Mouse (Mus musculus): Measurements from ENCODE around the gene Slc9a3r1.

Gene Slc9a3r1

DNA sequence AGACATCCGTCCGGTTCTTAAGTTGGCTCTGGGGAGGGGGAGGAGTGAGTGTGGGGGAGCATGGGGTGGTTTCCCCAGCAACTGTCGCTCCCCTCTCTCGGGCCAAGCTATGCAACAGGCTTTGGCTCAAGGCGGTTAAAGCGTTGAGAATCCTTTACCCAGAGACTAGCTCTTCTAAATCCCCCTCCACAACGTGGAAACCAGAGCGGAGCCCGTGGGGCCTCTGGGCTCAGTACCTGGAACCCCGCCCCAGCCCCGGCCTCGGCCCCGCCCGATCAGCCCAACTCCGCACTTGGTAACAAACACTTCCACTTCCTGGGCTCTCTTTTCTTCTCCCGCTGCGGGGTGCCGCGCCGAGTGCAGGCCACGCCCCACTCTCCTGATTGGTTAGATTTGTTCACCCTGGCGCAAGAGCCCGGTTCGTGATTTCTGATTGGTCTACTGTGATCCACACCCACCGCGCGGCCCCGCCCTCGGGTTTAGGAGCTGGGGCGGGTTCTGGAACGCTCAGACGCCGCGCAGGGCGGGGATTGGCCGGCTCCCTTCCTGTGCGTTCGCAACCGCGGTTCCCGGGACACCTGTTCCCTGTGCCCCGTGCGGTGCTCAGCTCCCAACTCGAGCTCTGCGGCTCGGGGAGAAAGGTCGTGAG, at the start of gene Slc9a3r1:
Gene Slc9a3r1 (plus strand): TSS at position 510 of the 649 bp plus-strand sequence.
- peak; percentile 99 for DNase-seq

DNA sequence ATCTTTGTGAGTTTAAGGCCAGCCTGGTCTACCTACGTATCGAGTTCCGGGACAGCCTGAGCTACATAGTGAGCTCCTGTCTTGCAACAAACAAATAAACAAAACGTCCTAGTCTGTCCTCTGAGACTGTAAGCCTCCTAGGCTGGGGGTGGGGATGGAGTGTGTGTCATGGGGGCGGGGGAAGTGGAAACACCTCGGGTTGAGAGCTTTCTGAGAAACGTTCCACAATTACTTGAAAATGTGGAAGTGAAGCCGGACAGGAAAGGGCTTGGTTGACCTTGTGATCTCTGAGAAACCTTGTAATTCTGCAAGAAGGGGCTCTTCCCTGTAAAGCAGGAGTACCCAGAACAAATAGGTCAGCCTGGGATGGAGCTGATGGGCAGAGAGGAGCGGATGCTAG, 43.7 kb upstream of the Slc9a3r1 start:
- DNase-seq, result peak; percentile 9

DNA sequence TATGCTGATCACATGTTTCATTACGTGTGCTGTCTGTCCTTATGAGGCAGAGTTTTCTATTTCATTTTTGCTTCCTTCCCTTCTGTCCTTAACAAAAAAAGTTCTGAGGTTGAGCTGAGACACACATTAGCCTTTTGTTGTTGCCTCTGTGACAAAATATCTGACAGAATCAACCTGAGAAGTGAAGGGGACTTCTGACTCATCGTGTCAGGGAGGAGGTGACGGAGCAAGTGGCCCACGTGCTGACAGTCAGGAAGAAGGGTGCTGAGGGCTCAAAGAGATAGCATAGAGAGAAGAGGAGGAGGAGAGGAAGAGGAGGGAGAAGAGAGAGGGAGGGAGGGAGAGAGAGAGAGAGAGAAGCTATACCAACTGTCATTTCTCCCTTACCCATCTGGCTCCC, 34.7 kb upstream of the Slc9a3r1 start:
- DNase-seq, result no peak

DNA sequence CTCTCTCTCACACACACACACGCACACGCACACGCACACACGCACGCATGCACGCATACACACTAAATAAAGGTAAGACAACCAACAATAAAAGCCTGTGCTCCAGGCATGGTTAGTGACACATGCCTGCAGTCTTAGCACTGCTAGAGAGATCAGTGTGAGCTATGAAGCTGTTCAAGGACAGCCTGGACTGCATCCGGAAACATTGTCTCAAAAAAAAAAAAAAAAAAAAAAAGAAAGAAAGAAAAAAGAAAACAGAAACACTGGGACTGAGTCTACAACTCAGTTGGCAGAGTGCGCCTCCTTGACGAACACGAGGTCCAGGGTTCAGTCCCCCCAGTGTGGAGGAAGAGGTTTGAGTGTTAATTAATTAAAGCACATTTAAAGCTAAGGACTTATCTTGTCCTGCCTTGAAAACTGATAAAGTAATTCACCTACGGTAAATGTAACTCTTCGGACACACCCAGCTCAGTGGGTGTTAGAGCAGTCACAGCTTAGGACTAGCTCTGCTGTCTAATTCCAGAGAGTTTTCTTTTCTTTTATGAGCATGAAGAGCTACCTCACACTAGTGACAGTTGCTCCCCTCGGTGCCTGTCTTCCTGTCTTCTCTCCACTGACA, 33.5 kb upstream of the Slc9a3r1 start:
- DNase-seq, result no peak

DNA sequence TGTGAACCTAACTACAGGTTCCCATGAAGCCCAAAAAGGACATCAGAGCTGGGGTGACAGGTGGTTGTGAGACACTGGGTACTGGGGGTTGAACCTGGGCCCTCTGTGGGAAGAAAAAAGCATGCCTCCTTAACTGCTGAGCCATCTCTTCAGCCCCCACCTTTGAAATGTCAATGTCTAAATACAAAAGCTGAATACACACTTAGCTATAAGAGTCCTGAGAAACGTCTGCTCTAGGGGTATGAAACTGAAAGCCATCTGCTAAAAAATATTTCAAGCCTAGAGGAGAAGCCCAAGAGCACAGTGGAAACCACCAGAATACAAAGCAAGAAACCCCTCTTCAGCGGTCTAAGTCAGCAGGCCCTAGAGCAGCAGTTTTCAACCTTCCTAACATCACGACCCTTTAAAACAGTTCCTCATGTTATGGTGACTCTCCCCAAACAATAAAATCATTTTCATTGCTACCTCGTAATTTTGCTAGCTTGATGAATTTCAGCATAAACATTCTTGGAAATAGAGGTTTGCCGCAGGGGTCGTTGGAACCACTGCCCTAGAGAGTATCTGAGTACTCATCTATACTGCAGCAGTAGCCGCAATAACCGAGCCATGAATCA, 31.3 kb upstream of the Slc9a3r1 start:
- DNase-seq, result no peak

DNA sequence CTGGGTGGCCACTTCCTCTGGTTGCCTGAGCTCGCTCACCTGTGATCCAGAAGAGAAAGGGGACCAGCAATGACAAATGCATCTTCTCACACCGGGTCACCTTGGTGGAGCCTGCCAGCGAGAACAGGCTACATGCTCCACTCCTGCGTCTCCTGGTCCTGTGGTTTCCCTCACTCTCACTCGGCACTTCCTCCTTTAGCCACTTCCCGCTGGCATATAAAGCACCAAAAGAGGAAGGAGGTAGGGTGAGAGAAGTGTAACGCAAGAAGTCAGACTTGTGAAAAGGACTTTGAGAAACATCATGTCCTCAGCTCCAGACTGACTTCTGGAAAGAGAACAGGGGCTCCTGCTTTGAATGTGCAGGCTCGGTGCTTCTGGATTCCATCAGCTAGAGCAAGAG, 29.3 kb upstream of the Slc9a3r1 start, which contains the start of gene Cd300lf:
Gene Cd300lf (minus strand): TSS at position 193 of the 400 bp plus-strand sequence.
- no peak for DNase-seq

- no peak for DNase-seq
These were observed 24.4 kb upstream of the Slc9a3r1 start for GRCm38 (mm10) chr11:115138597-115139262.

DNA sequence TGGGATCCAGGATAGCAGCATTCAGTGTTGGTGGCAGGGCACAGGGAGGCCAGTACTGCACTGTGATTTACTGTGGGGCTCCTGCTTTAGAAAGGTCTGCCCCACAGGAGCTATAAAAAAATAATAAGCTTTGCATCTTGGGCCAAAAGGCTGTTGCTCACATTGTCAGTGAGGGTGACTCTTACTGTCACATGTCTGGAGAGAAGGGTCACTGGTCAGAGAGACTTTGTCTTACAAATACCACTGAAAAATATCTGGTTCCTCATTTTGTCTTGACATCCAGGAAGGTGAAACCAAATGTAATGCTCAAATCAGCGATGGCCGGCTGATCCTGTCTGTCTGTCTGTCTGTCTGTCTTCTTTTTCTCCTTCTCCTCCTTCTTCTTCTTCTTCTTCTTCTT, 21.2 kb upstream of the Slc9a3r1 start:
- no peak for DNase-seq

GRCm38 (mm10) chr11:115147813-115148212, 15.3 kb upstream of the Slc9a3r1 start:
- DNase-seq, result no peak

DNA sequence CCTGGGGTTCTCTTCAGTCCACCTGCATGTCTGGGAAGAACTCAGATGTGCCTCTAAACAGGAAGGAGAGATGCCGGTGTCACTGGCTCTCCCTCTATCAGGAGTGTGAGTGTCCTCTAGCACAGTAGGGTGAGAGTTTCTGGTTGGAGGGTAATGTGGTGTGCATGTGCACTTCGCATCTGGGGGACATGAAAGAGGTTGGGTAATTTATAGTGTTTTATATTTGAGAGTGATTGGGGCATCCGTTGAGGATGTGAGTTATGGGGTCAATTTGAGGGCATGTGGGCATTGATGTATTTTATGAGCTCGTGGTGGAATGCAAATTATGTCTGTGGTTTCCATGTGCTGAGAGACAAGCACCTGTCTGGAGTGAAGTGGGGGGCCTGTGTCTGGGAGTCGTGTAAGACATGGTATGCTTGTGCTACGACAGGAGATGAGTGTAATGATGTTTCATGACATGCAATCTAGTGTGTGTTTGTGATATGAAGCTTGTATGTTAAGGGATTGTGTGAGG, 12.3 kb upstream of the Slc9a3r1 start:
- no peak for DNase-seq

DNA sequence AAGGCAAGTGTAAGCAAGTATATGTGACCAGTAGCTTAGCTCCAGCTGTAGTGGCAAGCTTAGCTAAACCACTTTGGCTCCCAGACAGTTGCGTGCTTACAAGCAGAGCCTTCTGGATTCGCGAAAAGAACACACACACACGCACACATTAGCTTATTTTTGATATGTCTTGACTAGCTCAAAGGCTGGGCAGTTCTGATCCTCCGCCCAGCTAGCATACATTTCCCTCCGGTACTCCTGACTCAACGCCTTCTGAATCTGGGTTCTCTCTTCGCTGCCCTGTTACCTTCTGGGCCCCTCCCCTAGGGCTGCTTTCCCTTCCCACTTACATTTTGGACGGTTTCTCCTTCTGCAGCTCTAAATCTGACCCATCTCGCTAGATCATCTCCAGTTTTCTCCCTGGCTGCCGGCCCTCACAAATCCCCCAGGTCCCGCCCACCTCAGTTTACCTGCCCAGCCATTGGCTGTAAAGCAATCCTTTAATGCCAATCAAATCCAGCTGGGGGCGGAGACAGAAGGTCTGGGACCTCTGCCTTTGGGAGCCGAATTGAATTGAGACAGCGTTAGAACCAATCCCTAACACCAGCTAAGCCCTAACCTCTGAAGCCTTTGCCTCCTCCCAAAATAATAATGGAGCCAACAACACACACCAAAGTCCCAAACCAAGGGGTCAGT, 11.2 kb upstream of the Slc9a3r1 start:
- peak; percentile 83 for DNase-seq

DNA sequence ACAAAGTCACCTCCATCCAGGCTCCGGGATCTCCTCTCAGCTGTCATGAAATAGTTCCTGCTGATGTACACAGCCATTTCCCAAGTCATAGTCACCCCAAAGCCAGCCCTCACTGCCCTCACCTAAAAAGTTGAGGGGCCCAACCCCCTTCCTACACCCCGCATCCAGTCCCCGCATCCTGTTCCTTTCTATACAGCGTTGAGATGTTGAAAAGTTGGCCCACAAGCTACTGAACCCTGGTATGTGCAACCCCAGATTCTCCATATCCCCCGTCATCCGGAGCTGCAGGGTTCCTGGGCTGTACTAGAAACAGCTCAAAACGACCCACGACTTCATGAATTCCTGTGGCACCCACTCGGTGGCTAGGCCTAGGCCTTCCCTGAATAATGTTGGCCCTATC, 10.1 kb upstream of the Slc9a3r1 start:
- no peak for DNase-seq

DNA sequence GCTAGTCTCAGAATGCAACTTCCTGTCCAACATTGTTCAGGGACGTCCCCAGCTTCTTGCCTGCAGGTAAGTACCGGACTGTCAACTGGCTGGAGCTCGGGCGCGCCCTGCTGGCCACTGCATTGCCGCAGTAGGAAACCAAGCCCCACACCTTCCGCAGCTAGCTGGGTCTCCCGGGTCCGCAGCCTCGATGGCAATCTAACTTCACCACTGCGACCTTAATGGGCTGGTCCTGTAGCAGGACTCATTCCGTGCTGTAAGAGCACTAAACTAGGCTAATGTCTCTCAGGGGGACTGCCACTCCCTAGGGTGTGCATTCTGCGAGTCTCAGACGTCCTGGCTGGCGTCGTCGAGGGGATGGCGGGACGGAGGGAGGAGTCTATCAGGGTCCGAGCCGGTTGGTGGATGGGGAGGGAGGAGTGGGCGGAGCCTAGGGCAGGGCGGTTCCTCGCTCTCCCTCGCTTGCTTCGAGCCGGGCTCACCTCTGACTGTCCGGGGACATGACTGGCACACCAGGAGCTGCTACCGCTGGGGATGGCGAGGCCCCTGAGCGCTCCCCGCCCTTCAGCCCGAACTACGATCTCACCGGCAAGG, 9.3 kb upstream of the Slc9a3r1 start:
- DNase-seq, result peak; percentile 82

- DNase-seq, result no peak
These were observed 8.0 kb upstream of the Slc9a3r1 start for GRCm38 (mm10) chr11:115155053-115155634.

GRCm38 (mm10) chr11:115157933-115158719, 5.0 kb upstream of the Slc9a3r1 start:
- DNase-seq, result no peak

DNA sequence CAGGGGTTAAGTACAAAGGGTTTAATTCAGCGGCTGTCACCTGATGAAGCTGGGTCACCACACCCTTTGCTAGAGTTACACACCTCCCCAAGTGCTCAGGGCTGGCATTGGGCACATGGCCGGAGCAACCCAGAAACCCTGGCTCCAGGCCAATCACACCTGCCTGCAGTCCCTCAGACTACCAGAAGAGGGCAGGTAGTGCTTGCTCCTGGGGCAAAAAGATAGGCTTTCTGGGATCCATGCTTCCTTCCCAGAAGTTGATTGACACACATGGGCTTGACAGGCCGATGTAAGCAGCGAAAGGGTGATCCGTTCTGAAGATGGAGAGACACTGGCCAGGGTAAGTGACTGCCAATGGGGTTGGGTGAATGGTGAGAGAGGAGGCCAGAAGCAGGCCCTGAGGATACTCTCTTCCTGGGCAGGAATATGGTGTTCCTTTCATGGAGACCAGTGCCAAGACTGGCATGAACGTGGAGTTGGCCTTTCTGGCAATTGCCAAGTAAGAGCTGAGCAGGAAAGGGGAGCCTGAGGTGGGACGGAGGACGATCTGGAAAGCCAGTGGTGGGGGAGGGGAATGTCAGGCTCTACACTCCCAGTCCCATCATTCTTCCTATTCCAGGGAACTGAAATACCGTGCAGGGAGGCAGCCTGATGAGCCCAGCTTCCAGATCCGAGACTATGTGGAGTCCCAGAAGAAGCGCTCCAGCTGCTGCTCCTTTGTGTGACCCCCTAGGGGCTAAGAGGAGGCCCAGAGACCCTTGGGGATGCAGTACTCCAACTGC, 2.9 kb upstream of the Slc9a3r1 start:
- peak; percentile 87 for DNase-seq

GRCm38 (mm10) chr11:115160883-115161577, 2.1 kb upstream of the Slc9a3r1 start:
- DNase-seq, result peak; percentile 88

DNA sequence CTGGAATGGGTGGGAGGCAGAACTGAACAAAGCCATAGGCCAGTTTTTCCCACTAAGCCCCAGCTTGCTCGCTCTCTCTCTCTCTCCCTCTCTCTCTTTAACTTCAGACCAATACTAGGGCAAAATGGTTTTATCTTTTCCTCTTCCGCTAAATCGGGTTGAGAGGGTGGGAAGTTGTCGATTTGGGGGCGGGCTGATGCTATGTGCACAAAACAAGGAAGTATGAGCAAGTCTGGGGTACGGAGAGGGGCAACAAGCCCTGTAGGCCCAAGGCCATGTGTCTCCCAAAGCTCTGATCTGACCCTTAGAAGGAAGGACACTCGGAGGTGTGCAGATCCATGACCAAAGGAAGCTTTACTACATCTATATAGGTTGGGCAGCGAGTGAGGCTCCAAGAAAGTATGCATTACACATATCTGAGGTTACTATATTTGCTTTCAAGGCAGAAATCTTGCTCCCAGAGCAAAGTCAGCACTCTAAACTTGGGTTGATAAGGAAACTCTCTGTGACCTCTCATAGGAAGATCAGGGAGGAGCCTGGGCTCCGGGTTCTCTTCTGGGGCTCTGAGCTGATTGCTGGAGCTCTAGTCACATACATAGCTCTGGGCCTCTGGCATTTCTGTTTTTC, 1.4 kb upstream of the Slc9a3r1 start:
- DNase-seq, result no peak

DNA sequence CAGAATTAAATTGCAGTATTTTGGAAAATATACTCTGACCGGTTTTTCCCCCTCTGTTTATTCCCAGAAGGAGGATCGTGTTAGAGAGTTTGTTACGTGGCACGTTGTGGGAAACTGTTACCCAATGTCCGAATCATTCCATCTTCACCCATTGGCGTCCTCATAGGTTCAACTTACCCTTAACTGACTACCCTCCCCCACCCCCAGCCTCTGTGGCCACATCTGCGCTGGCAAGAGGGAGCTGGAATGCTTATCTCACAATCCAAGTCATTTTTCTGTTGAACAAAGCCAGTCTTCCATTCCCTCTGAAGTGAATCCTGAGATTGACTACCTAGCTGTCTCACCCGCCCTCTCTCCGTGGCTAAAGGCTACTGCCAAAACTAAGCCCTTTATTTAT, 938 bp upstream of the Slc9a3r1 start:
- DNase-seq, result no peak

All from lung, postnatal 10 days (tissue).